Mouse (Mus musculus) cerebellum, adult 2 months (tissue): ENCODE data around the gene Fzd10.

Source experiments
- CTCF ChIP-seq: fragments of 200-500 bp; IDR thresholded peaks from 2 replicates; pipeline ENCODE4 v1.5.1; 2011; ENCODE audit warnings: low read depth, mild to moderate bottlenecking, control low read depth, low read length, moderate library complexity, borderline replicate concordance; ENCODE audit not compliant: insufficient read depth
- POLR2A ChIP-seq: fragments of 200-500 bp; IDR thresholded peaks from 2 replicates; pipeline ENCODE4 v1.6.1; 2011; ENCODE audit warnings: low read length, control low read depth, borderline replicate concordance; ENCODE audit not compliant: insufficient read depth

DNA sequence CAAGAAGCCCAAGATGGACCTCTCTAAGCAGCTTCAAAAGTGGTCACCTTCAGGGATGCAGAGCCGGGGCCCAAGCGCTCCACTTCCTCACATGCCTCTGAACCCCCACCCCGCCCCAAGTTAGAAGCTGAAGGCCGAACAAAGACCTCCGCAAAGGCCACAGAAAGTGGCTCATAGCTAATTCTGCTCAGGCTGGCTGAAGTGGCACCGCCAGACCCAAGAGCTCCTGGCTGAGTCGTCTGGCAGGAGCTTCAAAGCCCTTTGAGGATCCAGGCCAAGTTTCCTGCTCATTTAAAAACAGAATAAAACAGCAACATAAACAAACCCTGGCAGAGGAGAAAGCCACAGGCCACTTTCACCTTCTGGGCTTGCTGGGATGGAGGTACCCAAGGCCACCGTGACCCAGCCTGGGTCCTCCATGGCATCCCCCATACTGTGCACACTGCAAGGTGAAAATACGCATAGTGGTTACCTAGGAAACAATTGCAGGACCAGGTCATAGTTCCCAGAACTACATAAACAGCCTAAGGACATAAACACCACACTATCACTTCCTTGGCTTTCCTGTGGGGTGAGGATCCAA, 24.6 kb upstream of the Fzd10 start:
- TF ChIP-seq CTCF, result no peak
- no peak for TF ChIP-seq POLR2A
